Mouse (Mus musculus) erythroid progenitor cell, adult 5-6 weeks (primary cell): ENCODE data around the gene Cldnd2. TPM values are rescaled to one million over a fixed set of nuclear protein-coding genes. Genes with fewer than 3 reads are reported as not detected.

Source experiments
- ATAC-seq: replicated peaks from 2 replicates; pipeline ENCODE4 v1.8.0; 2016; ENCODE audit warnings: moderate number of reproducible peaks, mild to moderate bottlenecking, moderate TSS enrichment, inconsistent platforms; ENCODE audit not compliant: poor library complexity, low FRiP score, severe bottlenecking
- total RNA-seq, 2 experiments: library from RNA; stranded (forward) in 1 of 2; stranded (reverse) in 1 of 2; fragments of 150-400 nt in 1 of 2; fragments of 186-747, 209-891 nt in 1 of 2; gene quantifications; 2 replicates each; pipeline versions ENCODE4 v1.2.3 to v1.2.4; 2015 to 2017; ENCODE audit warnings: low replicate concordance in 2 of 2

Gene Cldnd2
- total RNA-seq, 2 experiments from 2014 or later: not detected

- ATAC-seq: no peak
Observed at GRCm38 (mm10) chr7:43483236-43483635, 42.7 kb downstream of the Cldnd2 start.

GRCm38 (mm10) chr7:43488646-43489045 lies 48.1 kb downstream of the Cldnd2 start:
- ATAC-seq: no peak

- no peak for ATAC-seq
Observed at GRCm38 (mm10) chr7:43489631-43490125, 49.1 kb downstream of the Cldnd2 start, which contains the start of gene Iglon5. Gene Iglon5, minus strand, starts transcription at chr7:43490075.

- ATAC-seq: no peak
Observed at GRCm38 (mm10) chr7:43490182-43490584, 49.6 kb downstream of the Cldnd2 start.

- no peak for ATAC-seq
Observed at GRCm38 (mm10) chr7:43490861-43491260, 50.3 kb downstream of the Cldnd2 start.

Other genes starting within 250 kb of the Cldnd2 start
- 4.3 and 4.6 TPM in 2 replicates for gene Zfp715, start 127.5 kb upstream of the Cldnd2 start, total RNA-seq (2015; ENCODE audit: low replicate concordance)
- gene Zfp715, start 127.5 kb upstream of the Cldnd2 start, total RNA-seq (2017; ENCODE audit: low replicate concordance): 3.0 and 4.6 TPM in 2 replicates
- 6.3 and 10.5 TPM in 2 replicates for gene Siglecf, start 89.4 kb upstream of the Cldnd2 start, total RNA-seq (2015; ENCODE audit: low replicate concordance)
- 1.8 and 2.9 TPM in 2 replicates for gene Siglecf, start 89.4 kb upstream of the Cldnd2 start, total RNA-seq (2017; ENCODE audit: low replicate concordance)
- 9.4 and 12.2 TPM in 2 replicates for gene Siglecg, start 32.6 kb upstream of the Cldnd2 start, total RNA-seq (2015; ENCODE audit: low replicate concordance)
- 4.2 and 7.0 TPM in 2 replicates for gene Siglecg, start 32.6 kb upstream of the Cldnd2 start, total RNA-seq (2017; ENCODE audit: low replicate concordance)
- not detected in 2 replicates for gene Lim2, start 13.1 kb upstream of the Cldnd2 start, total RNA-seq (2015; ENCODE audit: low replicate concordance)
- not detected in 2 replicates for gene Lim2, start 13.1 kb upstream of the Cldnd2 start, total RNA-seq (2017; ENCODE audit: low replicate concordance)
- 114 and 122 TPM in 2 replicates for gene Nkg7, start 3.7 kb upstream of the Cldnd2 start, total RNA-seq (2015; ENCODE audit: low replicate concordance)
- gene Nkg7, start 3.7 kb upstream of the Cldnd2 start, total RNA-seq (2017; ENCODE audit: low replicate concordance): 9.2 and 24.6 TPM in 2 replicates
- gene Etfb, start 3.3 kb downstream of the Cldnd2 start, total RNA-seq (2015; ENCODE audit: low replicate concordance): 46.5 and 102 TPM in 2 replicates
- 70.3 and 109 TPM in 2 replicates for gene Etfb, start 3.3 kb downstream of the Cldnd2 start, total RNA-seq (2017; ENCODE audit: low replicate concordance)
- gene Gm45233, start 3.3 kb downstream of the Cldnd2 start, total RNA-seq (2015; ENCODE audit: low replicate concordance): not detected in 2 replicates
- 5.8 TPM in 1 of 2 replicates, not detected in the other for gene Gm45233, start 3.3 kb downstream of the Cldnd2 start, total RNA-seq (2017; ENCODE audit: low replicate concordance)
- gene Vsig10l, start 22.4 kb downstream of the Cldnd2 start, total RNA-seq (2015; ENCODE audit: low replicate concordance): 1.7 TPM in 1 of 2 replicates, not detected in the other
- gene Vsig10l, start 22.4 kb downstream of the Cldnd2 start, total RNA-seq (2017; ENCODE audit: low replicate concordance): 0.13 and 0.23 TPM in 2 replicates
- not detected in 2 replicates for gene Iglon5, start 49.3 kb downstream of the Cldnd2 start, total RNA-seq (2015; ENCODE audit: low replicate concordance)
- gene Iglon5, start 49.3 kb downstream of the Cldnd2 start, total RNA-seq (2017; ENCODE audit: low replicate concordance): not detected in 2 replicates
- not detected in 2 replicates for gene 4931406B18Rik, start 65.2 kb downstream of the Cldnd2 start, total RNA-seq (2015; ENCODE audit: low replicate concordance)
- gene 4931406B18Rik, start 65.2 kb downstream of the Cldnd2 start, total RNA-seq (2017; ENCODE audit: low replicate concordance): not detected in 2 replicates
- 11.9 and 18.9 TPM in 2 replicates for gene Cd33, start 103.6 kb downstream of the Cldnd2 start, total RNA-seq (2015; ENCODE audit: low replicate concordance)
- 2.8 and 5.1 TPM in 2 replicates for gene Cd33, start 103.6 kb downstream of the Cldnd2 start, total RNA-seq (2017; ENCODE audit: low replicate concordance)
- gene Zfp658, start 121.5 kb downstream of the Cldnd2 start, total RNA-seq (2015; ENCODE audit: low replicate concordance): not detected in 2 replicates
- 0.51 and 0.91 TPM in 2 replicates for gene Zfp658, start 121.5 kb downstream of the Cldnd2 start, total RNA-seq (2017; ENCODE audit: low replicate concordance)
- gene Zfp719, start 138.8 kb downstream of the Cldnd2 start, total RNA-seq (2015; ENCODE audit: low replicate concordance): 0.84 and 2.9 TPM in 2 replicates
- 0.15 and 5.5 TPM in 2 replicates for gene Zfp719, start 138.8 kb downstream of the Cldnd2 start, total RNA-seq (2017; ENCODE audit: low replicate concordance)
- gene Zfp819, start 166.4 kb downstream of the Cldnd2 start, total RNA-seq (2015; ENCODE audit: low replicate concordance): not detected in 2 replicates
- not detected in 2 replicates for gene Zfp819, start 166.4 kb downstream of the Cldnd2 start, total RNA-seq (2017; ENCODE audit: low replicate concordance)
- gene Ceacam18, start 193.9 kb downstream of the Cldnd2 start, total RNA-seq (2015; ENCODE audit: low replicate concordance): not detected in 2 replicates
- gene Ceacam18, start 193.9 kb downstream of the Cldnd2 start, total RNA-seq (2017; ENCODE audit: low replicate concordance): not detected in 2 replicates
- gene Siglece, start 219.4 kb downstream of the Cldnd2 start, total RNA-seq (2015; ENCODE audit: low replicate concordance): 5.8 and 7.1 TPM in 2 replicates
- gene Siglece, start 219.4 kb downstream of the Cldnd2 start, total RNA-seq (2017; ENCODE audit: low replicate concordance): 3.9 and 8.8 TPM in 2 replicates
- 2.1 and 3.2 TPM in 2 replicates for gene Ctu1, start 231.2 kb downstream of the Cldnd2 start, total RNA-seq (2015; ENCODE audit: low replicate concordance)
- gene Ctu1, start 231.2 kb downstream of the Cldnd2 start, total RNA-seq (2017; ENCODE audit: low replicate concordance): 0.51 TPM in 1 of 2 replicates, not detected in the other
- gene Klk14, start 249.6 kb downstream of the Cldnd2 start, total RNA-seq (2015; ENCODE audit: low replicate concordance): not detected in 2 replicates
- not detected in 2 replicates for gene Klk14, start 249.6 kb downstream of the Cldnd2 start, total RNA-seq (2017; ENCODE audit: low replicate concordance)